Mouse (Mus musculus) kidney, adult 2 months (tissue): Measurements from ENCODE around the gene Slbp.

Experiments
- CTCF ChIP-seq: fragments of 200-500 bp; conservative IDR thresholded peaks from 2 replicates; pipeline ENCODE4 v1.5.1; 2011; ENCODE audit warnings: low read depth, mild to moderate bottlenecking, control low read depth, low read length, moderate library complexity, mixed read lengths; ENCODE audit not compliant: insufficient read depth, insufficient read length
- POLR2A ChIP-seq: fragments of 200-500 bp; IDR thresholded peaks from one replicate; pipeline ENCODE4 v1.6.1; 2011; ENCODE audit warnings: low read depth, low read length, control low read depth

DNA sequence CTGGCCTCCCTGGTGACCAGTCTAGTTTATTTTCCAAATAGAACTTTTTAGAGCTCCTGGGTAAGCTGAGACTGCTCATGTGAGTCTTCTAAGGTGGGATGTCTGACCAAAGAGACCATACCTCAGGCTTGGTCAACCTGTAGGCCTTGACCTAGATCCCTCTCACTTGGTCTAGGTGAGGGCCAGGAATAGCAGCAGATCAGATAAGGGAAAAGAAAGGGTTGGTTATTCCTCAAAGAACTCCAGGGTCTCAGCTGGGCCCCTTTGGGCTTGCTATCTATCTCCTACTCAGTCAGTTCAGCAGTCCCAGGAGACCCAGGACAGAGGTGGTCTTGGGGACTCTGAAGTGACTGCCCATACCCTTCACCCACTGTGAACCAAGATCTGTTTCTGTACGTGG lies 45.2 kb upstream of the Slbp start:
- TF ChIP-seq POLR2A (no peak), CTCF (no peak)
